Mouse (Mus musculus) left cerebral cortex, adult 18-20 months (tissue): ENCODE results near the gene 9530053A07Rik. TPM values are rescaled to one million over a fixed set of nuclear protein-coding genes. Genes with fewer than 3 reads are reported as not detected.
"Not testable (repeated sequence)": the region's sequence is repeated elsewhere in the genome, so short reads cannot be mapped to it uniquely, and the experiment has no call there.

Experiments used
- DNase-seq, 2 experiments: peaks; one replicate each; pipeline ENCODE4 v3.0.0; 2021 to 2022; ENCODE audit warnings: low spot score in 2 of 2, mixed read lengths in 1 of 2
- long read RNA-seq, 2 experiments: library from polyadenylated mRNA; stranded (forward); transcript quantifications; one replicate each; pipeline ENCODE4 v2.0.0; 2021
- total RNA-seq, 2 experiments: library from RNA; stranded (reverse); gene quantifications; 2 replicates each; pipeline ENCODE4 v1.2.3; 2021

9530053A07Rik gene
- total RNA-seq = under 1 TPM in 1 of 2 experiments, not detected in 1; 0.09 TPM
- long read RNA-seq, experiment 1 = 0 reads
- long read RNA-seq, experiment 2 = 0 reads

DNA sequence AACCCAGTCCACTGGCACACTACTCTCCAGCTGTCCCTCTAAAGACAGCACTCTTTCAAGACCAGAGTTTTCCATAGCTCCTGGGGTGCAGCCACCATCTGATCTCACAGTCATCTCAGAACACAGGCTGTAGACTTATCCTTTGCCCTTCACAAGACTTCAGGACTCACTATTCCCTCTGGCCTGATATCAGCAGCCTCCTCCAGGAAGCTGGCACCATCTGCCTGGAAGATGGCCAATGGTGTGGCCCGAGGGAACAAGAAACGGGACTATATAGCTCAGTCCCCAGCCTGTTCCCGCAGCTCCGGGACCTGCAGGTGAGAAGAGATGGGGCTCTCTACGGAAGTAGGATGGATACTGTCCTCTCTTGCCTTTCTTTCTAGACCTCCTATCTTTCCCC is at the start of gene 9530053A07Rik:
Gene 9530053A07Rik (plus strand): TSS at position 301 of the 400 bp plus-strand sequence.
- no peak for DNase-seq

DNA sequence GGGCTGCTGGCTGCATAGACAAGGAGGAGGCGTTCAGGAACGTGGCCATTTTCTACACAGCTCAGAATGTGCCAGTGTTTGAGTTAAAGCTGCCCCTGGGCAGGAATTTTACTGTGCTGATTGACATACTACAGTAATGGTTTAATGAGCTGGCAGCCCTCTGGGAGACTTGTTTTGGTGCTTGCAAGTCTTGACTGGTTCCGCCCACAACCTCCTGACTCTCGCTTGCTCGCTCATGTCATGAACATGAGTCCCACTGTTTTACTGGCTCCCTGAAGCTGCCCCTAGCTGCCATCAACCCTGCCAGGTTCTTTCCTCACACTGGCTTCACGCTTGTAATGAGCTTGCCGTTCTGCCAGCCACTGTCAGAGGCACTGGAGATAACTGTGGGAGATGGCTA is 45.1 kb upstream of the 9530053A07Rik start:
- DNase-seq = peak; percentile 24 to 48

DNA sequence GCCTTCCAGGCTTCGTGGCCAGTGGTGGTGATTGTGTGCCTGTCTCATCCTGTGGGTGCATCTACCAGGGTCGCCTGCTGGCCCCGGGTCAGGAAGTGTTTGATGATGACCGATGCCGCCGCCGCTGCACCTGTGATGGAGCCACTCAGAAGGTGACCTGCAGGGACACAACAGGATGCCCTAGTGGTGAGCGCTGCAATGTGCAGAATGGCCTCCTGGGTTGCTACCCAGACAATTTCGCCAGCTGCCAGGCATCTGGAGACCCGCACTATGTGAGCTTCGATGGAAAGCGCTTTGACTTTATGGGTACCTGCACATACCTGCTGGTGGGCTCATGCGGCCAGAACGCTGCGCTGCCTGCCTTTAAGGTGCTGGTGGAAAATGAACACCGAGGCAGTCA is 43.0 kb upstream of the 9530053A07Rik start:
- DNase-seq = no peak

DNA sequence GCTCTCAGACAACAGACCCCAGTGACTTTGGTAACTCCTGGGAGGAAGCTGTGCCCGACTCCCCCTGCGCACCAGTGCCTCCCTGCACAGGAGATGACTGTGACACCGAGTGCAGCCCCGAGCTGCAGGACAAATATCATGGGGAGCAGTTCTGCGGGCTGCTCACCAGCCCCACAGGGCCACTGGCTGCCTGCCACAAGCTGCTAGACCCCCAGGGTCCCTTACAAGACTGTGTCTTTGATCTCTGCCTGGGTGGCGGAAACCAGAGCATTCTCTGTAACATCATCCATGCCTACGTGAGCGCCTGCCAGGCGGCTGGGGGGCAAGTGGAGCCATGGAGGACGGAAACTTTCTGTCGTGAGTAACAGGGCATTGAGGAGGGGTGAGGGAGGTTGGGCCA is 35.7 kb upstream of the 9530053A07Rik start:
- no peak for DNase-seq

DNA sequence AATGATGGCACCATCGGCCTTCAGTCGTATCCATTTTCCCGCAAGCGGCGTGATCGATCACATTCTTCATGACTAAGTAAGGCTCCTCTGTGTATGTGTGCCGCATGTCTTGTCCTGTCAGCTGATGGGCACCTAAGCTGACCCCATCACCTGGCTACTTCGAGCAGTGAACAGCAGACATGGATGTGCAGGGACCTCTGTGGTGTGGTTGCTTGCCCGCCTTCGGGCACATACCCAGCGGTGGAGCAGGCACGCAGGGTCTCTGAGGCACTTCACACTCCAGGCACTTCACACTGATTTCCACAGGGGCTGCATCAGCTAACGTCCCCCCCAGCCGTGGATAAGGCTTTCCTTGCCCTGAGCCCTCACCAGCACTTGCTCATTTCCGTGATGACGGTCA is 30.2 kb upstream of the 9530053A07Rik start:
- no peak for DNase-seq

DNA sequence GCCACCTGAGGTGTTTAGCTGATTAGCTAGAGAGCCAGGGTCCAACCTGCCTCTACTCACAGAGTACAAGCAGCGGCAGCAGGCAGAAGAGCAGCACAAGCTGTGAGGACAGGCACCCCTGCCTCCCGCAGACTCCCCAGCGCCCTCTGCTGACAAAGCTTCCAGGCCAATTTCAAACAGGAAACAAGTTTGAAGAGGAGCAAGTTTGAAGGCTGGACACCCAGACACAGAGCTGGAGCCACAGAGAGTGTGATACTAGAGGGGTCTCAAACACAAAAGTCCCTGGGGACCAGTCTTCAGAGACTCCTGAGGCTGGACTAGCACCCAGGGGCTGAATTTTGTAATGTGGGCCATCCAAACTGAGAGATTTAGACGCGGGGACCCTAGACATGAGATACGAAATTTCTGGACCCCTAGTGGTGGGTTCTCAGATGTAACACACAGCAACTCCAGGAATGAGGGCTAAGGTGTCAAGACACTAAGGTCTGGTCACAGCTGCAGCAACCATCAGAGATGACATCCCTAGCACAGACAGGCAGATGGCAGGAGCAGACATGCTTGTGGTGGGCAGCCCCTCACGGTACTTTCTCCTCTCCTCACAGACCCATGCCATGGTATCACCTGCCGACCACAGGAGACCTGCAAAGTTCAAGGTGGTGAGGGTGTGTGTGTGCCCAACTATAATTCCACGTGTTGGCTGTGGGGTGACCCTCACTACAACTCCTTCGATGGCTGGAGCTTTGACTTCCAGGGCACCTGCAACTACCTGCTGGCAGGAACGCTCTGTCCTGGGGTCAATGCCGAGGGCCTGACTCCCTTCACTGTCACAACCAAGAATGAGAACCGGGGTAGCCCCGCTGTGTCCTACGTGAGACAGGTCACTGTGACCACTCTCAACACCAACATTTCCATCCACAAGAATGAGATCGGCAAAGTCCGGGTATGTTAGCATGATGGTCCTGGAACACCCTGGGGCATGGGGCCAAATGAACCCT is 28.4 kb upstream of the 9530053A07Rik start:
- DNase-seq = peak; percentile 25 to 47

DNA sequence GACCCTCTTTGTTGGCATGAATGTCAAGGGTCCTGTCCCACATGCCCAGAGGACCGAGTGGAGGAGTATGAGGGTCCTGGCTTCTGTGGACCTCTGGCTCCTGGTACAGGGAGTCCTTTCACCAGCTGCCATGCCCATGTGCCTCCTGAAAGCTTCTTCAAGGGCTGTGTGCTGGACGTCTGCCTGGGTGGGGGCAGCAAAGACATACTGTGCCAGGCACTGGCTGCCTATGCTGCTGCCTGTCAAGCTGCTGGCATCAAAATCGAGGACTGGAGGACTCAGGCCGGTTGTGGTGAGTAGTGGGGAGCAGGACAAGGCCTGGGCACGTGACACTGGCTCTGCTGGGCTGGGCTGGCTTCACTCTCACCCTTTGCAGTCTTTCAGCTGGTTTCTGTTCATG is 26.3 kb upstream of the 9530053A07Rik start:
- not testable (repeated sequence) for DNase-seq

DNA sequence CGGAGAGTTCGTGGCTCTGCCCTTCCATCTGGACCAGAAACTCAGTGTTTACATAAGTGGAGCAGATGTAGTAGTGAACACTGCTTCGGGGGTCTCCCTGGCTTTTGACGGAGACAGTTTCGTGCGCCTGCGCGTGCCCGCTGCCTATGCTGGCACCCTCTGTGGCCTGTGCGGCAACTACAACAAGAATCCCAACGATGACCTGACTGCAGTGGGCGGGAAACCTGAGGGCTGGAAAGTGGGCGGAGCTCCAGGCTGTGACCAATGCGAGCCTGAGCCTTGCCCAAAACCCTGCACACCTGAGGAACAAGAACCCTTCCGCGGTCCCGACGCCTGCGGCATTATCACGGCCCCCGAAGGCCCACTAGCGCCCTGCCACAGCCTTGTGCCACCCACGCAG is 24.6 kb upstream of the 9530053A07Rik start:
- no peak for DNase-seq

DNA sequence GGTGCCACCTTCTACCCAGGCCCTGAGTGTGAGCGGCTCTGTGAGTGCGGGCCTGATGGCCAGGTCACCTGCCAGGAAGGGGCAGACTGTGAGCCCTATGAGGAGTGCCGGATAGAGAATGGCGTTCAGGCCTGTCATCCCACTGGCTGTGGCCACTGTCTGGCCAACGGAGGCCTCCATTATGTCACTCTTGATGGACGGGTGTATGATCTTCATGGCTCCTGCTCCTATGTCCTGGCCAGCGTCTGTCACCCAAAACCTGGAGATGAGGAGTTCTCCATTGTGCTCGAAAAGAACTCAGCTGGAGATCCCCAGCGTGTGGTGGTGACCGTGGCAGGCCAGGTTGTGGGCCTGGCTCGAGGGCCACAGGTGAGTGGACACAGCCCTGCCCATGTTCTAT is 23.0 kb upstream of the 9530053A07Rik start:
- no peak for DNase-seq

DNA sequence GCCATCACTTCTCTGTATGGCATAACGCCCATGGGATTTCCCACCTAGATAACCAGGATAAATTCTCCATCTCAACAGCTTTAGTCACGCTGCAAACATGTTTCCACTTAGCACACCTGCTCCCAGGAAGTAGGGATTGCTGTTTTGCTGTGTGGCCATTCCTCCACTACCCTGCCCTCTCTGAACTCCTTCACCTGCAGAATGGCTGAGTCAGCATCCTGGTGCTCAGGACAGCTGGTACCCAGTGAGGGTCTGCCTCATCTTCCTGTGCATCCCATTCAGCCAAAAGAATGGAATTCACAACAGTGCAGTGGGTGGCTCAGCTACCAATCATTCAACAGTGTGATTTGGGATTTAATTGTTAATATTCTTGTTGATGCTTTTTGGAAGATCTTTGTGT is 14.6 kb upstream of the 9530053A07Rik start:
- no peak for DNase-seq

DNA sequence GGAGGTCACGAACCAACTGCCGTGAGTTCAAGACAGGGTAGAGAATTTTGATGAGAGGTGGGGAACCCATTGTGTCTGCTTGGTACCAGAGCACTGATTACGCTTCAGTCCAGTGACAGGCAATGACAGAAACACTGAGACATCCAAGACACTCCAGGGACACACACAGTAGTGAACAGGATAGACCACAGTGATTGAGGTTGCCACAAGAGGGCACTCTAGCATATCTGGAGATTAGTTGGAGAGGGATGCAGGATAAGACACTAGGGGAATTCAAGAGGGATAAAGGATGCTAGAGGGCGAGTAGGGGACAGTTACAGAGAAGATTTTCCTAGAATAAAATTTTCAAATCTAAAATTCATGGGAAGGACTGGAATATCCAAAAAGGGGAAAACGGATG is 8.3 kb downstream of the 9530053A07Rik start:
- peak; percentile 39 to 65 for DNase-seq

DNA sequence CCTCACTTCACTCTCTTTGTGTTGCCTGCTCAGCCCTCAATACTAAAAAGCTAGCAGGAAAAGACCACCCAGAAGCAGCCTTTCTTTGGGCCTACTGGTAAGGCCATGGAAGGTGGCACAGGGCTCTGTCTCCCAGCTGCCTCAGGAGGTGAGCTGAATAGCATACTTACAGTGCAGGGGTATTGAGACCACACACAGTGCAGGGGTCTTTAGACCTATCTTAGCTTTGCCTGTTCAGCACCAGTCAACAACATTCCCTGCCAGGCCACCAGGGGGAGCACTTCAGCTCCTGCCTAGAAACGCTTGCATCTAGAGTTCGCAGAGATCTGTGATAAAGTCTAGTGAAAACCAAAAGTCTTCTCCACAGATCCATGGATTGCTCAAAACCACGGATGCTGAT is 19.0 kb downstream of the 9530053A07Rik start:
- peak; percentile 42 to 65 for DNase-seq

DNA sequence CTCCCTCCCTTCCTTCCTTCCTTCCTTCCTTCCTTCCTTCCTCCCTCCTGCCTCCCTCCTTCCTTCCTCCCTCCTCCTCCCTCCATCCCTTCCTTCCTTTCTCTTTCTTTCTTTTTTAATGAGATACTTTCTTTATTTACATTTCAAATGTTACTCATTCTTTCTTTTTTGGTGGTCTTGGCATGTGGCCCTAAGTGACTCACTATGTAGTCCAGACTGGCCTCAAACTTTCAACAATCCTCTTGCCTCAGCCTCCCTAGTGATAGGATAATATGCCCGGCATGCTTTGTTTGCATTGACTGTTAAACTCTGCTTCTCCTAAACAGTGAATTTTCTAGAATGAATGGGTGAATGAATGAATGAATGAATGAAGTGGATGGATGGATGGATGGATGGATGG is 20.6 kb downstream of the 9530053A07Rik start:
- no peak for DNase-seq

DNA sequence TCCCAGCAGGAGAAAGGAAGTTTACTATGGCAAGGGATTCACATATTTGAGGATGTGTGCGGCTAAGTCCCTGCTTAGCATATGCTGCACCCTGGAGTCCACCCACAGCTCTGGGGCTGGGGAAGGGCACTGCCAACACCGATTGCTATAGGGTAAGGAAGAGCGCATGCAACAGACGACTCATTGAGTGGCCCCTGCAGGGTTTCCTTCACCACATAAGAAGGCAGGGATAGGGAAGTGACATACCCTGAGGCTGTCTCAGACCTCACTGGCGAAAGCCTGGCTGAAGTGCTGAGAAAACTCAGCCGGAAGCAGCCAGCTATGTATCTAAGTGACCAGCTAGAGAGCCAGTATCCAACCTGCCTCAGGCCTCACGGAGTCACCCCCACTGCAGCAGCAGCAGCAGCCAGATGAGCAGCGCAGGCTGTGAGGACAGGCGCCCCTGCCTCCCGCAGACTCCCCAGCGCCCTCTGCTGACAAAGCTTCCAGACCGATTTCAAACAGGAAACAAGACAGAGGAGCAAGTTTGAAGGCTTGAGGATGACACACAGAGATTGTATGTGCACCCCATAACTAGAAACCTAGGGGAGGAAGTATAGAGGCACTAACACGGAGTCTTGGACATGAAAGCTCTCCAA is 22.4 kb downstream of the 9530053A07Rik start:
- DNase-seq = peak; percentile 49 to 59

DNA sequence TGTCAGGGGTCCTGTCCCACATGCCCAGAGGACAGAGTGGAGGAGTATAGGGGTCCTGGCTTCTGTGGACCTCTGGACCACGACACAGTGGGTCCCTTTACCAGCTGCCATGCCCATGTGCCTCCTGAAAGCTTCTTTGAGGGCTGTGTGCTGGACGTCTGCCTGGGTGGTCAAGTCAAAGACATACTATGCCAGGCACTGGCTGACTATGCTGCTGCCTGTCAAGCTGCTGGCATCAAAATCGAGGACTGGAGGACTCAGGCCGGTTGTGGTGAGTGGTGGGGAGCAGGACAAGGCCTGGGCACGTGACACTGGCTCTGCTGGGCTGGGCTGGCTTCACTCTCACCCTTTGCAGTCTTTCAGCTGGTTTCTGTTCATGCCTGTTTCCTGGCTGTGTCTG is 24.3 kb downstream of the 9530053A07Rik start:
- DNase-seq = not testable (repeated sequence)

DNA sequence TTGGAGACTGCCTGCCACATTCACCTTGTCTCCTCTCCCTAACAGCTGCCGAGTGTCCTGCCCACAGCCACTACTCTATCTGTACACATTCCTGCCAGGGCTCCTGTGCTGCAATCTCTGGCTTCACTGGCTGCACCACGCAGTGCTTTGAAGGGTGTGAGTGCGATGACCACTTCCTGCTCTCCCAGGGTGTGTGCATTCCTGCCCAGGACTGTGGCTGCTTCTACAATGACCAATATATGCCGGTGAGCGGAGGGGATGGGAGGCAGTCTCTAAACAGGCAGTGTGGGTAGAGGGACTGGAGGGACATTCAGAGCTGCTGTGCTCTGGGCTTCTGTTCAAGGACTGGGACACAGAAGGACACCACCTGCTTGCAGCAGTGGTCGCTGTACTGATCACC is 30.0 kb downstream of the 9530053A07Rik start:
- DNase-seq = no peak

DNA sequence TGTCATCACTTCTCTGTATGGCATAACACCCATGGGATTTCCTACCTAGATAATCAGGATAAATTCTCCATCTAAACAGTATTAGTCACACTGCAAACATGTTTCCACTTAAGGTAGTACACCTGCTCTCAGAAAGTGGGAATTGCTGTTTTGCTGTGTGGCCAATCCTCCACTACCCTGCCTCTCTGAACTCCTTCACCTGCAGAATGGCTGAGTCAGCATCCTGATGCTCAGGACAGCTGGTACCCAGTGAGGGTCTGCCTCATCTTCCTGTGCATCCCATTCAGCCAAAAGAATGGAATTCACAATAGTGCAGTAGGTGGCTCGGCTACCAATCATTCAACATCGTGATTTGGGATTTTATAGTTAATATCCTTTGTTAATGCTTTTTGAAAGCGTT is 30.6 kb downstream of the 9530053A07Rik start:
- DNase-seq = no peak

DNA sequence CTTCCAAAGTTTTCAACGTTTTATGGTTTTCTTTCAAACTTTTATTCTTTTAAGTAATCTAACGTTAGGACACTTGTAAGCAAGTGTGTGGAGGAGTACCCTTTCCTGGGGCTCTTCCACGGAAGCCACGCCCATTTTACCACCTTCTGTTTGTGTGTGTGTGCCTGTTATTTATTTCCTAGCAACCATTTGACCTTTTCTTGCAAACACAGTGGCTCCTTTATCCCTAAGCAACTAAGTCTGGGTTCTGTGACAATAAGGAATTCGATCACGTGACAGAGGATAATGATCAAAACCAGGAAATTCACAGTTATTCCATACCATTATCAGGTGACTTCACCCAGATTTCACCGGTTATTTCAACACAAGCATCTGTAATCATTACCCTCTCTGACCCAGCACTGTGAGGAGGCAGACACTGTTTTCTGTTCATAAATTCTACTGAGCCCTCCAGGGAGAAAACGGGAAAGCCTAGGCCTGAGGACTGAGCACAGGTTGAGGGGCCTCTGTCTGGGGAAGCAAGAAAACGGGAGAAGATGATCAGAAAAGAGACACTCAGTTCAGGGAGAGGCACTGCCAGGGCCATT is 32.0 kb downstream of the 9530053A07Rik start:
- no peak for DNase-seq

DNA sequence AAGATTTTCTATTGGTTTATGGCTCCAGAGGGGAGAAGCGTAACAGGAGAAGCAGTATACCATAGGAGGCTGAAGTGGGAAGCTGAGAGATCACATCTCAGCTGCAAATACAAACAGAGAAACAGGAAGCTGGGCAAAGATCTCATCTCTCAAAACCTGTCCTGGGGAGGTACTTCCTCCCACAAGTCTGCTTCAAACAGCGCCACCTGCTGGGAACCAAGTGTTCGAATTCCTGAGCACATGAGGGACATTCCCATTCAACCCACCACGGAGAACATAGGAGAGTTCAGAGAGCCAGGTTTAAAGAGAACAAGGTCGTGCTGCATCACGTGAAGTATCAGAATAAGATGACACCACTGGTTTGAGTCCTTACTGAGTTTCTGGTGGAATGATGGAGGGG is 36.1 kb downstream of the 9530053A07Rik start:
- DNase-seq = no peak

DNA sequence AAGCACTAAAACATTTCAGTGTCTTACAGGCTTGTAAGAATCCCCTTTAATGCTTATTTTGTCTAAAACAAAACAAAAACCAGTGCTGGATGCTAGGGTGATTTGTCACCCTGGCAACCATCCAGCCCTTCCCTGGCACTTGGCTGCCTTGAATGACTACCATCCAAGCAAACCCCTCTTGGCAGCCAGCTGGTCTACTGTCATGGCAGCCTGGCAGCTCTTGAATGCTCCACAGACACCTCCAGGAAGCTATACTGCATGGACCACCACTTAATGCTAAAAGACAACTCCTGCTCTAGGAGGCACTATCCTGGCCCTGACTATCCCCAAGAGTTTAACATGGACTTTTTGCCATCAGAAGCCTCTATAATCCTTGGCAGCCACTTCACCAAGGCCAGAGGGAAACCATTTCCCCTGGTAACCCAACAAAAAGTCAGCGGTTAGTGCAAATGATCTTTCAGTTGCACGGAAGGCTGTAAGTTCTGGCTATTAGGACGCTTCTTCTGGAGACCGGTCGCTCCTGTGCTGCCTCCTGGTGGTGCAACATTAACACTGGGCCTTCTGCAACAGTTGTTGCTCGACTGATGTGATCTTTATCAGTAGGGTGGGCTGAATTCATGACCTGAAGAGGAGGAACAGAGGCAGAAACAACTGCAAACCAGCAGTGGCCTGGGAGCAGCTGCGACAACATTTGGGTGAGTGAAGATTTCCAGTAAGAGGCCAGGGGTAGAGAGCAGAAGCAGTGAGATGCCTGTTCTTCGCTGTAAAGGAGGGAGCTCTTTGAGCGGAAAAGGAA is 39.3 kb downstream of the 9530053A07Rik start:
- peak; percentile 49 to 51 for DNase-seq
